Mouse (Mus musculus): Measurements from ENCODE around the gene Leng9. TPM values are rescaled to one million over a fixed set of nuclear protein-coding genes. Genes with fewer than 3 reads are reported as not detected.
"Not testable (repeated sequence)": the region's sequence is repeated elsewhere in the genome, so short reads cannot be mapped to it uniquely, and the experiment has no call there.

Leng9 gene
- polyA plus RNA-seq (2016; fragmentation: Nextera tagmentation; extraction: Ambion mirVana) = 2.3 and 2.5 TPM in 2 replicates

DNA sequence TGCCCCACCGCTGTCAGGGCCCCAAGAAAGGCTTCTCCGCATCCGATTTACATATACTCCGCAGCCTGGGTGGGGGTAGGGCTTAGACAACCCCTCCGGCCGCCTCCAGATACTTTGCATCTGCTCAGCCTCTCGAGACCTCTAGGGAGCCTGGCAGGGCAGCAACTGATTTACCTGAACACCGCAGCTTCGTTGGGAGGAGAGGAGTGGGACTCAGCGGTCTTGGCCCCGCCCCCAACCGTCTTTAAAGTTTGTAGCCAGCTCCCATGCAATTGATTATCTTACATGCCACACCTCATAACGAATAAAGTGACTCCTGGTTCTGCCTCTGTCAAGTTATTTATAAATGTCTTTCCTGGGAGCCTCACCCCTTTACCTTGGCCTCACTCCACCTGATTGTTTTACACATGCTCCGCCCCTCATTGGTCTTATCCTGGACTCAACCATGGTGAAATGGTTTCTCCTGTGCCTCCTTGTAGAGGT lies at the start of gene Leng9:
Leng9 (minus strand) TSS at position 316 of the 483 bp plus-strand sequence.
- peak; percentile 12; the same call in 1 of the 2 replicates for ATAC-seq (ENCODE audit: insufficient number of reproducible peaks, low FRiP score)
- WGBS = 3% methylated on average over 14 of the region's 14 CpGs
- Histone ChIP-seq H3K4me1 (replicated peaks) (peaks cover 29% of the 10 kb centered on the region), H3K4me3 (peak within 1 kb of the TSS; percentile 80), H3K27me3 (replicated peaks) (peaks cover 15% of the 10 kb centered on the region), H3K36me3 (peaks cover 41% of the 10 kb centered on the region), H3K9ac (peak within 1 kb of the TSS; percentile 81), H3K27ac (ENCODE audit: poor library complexity, severe bottlenecking) (peak within 1 kb of the TSS; percentile 93), H3K9me3 (replicated peaks) (no peaks in the 10 kb centered on the region), H3K4me2 (peak within 1 kb of the TSS; percentile 98)

DNA sequence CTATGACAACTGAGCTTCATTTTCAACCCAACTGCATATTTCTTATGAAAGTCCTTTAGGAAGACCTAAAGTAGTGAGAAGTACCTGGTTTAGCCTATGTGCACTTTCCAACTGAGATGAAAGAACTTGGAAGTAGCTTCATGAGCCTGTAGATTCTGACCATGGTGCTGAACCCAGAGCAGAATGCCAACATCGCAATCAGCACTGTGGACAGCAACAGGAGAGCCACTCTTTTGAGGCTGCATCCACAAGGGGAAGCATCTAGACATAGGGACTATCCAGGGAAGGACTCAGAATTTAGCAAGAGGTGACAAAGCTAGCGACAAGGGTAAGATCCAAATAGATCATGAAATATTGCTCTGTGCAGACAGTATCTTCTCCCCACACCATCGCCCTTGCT lies 28.3 kb upstream of the Leng9 start:
- no peak for ATAC-seq (ENCODE audit: insufficient number of reproducible peaks, low FRiP score)
- H3K27ac ChIP-seq (ENCODE audit: poor library complexity, severe bottlenecking) = no peak overlapping the region
- no peaks in the 10 kb centered on the region for H3K9me3 ChIP-seq (replicated peaks)
- 40% methylated on average over 3 of the region's 3 CpGs for WGBS
- H3K27me3 ChIP-seq (replicated peaks) = no peaks in the 10 kb centered on the region
- H3K4me1 ChIP-seq (replicated peaks) = no peaks in the 10 kb centered on the region
- no peak overlapping the region for H3K4me2 ChIP-seq
- H3K36me3 ChIP-seq = no peaks in the 10 kb centered on the region
- no peak overlapping the region for H3K9ac ChIP-seq
- H3K4me3 ChIP-seq = no peak overlapping the region

DNA sequence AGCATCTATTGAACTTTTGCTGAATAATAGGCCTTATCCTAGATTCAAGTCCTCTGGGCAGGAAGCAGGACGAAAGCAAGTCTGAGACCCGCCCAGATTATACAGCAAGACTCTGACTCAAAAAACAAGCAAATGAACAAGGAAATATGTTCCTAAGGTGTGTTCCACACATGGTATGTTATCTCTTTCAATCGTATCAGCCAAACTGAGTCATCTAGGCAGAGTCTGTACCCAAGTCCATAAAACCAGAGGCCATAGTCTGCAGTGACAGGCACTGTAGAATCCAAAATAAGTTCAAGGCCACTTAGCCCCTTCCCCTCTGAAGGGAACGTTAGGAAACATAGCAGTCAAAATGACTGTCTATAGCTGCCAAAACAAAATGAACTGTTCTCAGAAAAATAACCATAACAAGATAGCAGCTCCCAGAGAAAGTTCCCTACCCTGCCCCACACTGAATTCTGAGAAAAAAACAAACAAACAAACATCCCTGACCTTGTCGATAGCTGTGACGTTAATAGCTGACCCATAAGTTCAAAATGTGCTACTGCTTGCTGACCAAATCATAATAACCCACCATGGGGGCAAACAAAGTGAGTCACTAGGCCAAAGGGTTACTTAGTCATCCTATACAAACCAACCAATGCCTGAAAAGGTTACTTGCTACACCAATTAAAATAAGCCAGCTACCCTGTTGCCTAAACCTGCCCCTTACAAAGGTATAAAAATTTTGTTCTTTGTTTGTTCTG lies 20.2 kb upstream of the Leng9 start:
- Histone ChIP-seq H3K36me3 (no peaks in the 10 kb centered on the region), H3K4me1 (replicated peaks) (peaks cover 5% of the 10 kb centered on the region), H3K4me3 (no peak overlapping the region), H3K27me3 (replicated peaks) (no peaks in the 10 kb centered on the region), H3K9ac (no peak overlapping the region), H3K27ac (ENCODE audit: poor library complexity, severe bottlenecking) (no peak overlapping the region), H3K9me3 (replicated peaks) (no peaks in the 10 kb centered on the region; the same call in 1 of the 2 replicates), H3K4me2 (no peak overlapping the region)
- ATAC-seq (ENCODE audit: insufficient number of reproducible peaks, low FRiP score) = no peak
- 72% methylated on average over 6 of the region's 6 CpGs for WGBS

GRCm38 (mm10) chr7:4167098-4167497 lies 16.9 kb upstream of the Leng9 start:
- Histone ChIP-seq H3K27ac (ENCODE audit: poor library complexity, severe bottlenecking) (no peak overlapping the region), H3K36me3 (no peaks in the 10 kb centered on the region), H3K4me3 (no peak overlapping the region), H3K27me3 (replicated peaks) (no peaks in the 10 kb centered on the region), H3K9me3 (replicated peaks) (no peaks in the 10 kb centered on the region; the same call in 1 of the 2 replicates), H3K4me2 (no peak overlapping the region), H3K4me1 (replicated peaks) (peaks cover 16% of the 10 kb centered on the region), H3K9ac (no peak overlapping the region)
- no peak for ATAC-seq (ENCODE audit: insufficient number of reproducible peaks, low FRiP score)

- Histone ChIP-seq H3K36me3 (no peaks in the 10 kb centered on the region), H3K9ac (no peak overlapping the region), H3K4me1 (replicated peaks) (peaks cover 18% of the 10 kb centered on the region), H3K4me3 (peak overlapping the region; percentile 60), H3K27me3 (replicated peaks) (no peaks in the 10 kb centered on the region), H3K4me2 (peak overlapping the region; percentile 76), H3K27ac (ENCODE audit: poor library complexity, severe bottlenecking) (peak overlapping the region; percentile 86; the same call in 1 of the 2 replicates), H3K9me3 (replicated peaks) (no peaks in the 10 kb centered on the region)
- no peak for ATAC-seq (ENCODE audit: insufficient number of reproducible peaks, low FRiP score)
- WGBS = 12% methylated on average over 3 of the region's 3 CpGs
These were observed 15.1 kb upstream of the Leng9 start for GRCm38 (mm10) chr7:4165286-4165685.

DNA sequence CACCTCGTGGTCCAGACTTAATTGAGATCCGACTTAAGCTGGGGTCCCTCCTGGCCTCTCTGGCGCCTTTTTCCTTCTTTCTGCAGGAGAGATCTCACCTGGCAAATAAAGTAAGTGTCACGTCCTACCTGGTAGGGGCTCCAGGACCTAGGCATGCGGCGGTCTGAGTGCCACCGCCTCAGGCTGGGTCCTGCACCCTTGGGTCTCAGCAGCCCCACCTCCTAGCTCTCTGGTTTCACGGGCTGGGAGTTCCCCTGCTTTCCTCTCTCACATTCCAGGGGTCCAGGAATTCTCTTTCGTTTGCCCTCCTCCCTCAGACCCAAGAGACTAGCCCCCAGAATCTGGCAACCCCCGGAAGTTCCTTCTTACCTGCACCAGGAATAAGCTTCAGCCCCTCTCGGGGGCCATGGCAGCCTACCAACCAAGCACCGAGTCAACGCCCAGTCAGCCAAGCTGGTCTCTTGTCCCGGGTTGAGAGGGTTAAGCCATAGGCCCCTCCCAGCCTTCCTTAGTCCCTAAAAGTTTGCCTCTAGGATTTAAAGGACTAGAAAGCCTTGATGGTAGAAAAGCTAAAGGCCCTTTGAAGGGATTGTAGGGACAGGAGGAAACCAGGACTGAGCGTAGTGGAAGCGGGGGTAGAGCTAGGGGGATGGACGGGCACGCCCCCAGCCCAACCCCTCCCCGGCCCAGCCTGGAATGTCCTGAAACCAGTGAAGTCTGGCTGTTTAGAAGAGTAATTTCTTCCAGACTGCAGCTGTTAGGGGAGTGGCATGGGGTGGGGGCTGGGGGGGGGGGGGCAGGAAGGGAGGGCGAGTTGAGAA lies 14.1 kb upstream of the Leng9 start, which contains the start of gene Cdc42ep5:
Cdc42ep5 (minus strand) TSS at position 771 of the 821 bp plus-strand sequence.
- Histone ChIP-seq H3K4me2 (peak within 1 kb of the TSS; percentile 76), H3K4me1 (replicated peaks) (peaks cover 18% of the 10 kb centered on the region), H3K4me3 (peak within 1 kb of the TSS; percentile 60), H3K9me3 (replicated peaks) (no peaks in the 10 kb centered on the region), H3K36me3 (no peaks in the 10 kb centered on the region), H3K27ac (ENCODE audit: poor library complexity, severe bottlenecking) (peak within 1 kb of the TSS; percentile 86), H3K9ac (peak within 1 kb of the TSS; percentile 77), H3K27me3 (replicated peaks) (no peaks in the 10 kb centered on the region)
- WGBS = under 1% methylated on average over 19 of the region's 20 CpGs
- ATAC-seq (ENCODE audit: insufficient number of reproducible peaks, low FRiP score) = peak; percentile 91

DNA sequence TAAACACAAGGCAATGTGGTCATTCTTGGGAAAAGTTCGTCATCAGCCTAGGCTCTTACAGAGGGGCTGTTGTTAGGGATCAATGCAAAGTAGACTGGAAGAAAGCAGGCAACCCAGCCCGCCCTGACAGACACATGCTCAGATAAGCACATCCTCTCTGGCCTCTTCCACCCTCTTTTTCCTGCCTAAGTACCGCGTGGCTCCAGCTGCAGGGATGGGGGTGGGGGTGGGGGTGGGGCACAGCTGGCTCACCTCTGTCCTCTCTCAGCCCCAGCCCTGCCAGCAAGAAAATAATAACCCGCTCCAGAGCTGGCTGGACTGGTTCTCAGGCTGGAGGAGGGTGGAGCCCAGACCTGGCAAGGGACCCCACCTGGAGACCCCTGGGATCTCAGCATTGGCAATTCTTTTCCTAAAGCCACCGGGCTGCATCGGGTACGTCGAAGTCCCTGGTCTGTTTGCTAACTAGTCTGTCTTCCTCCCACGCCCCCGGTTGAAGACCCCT lies 13.4 kb upstream of the Leng9 start:
- Histone ChIP-seq H3K4me2 (peak overlapping the region; percentile 76), H3K9me3 (replicated peaks) (no peaks in the 10 kb centered on the region), H3K27me3 (replicated peaks) (no peaks in the 10 kb centered on the region), H3K9ac (peak overlapping the region; percentile 77), H3K36me3 (no peaks in the 10 kb centered on the region), H3K4me3 (peak overlapping the region; percentile 60), H3K27ac (ENCODE audit: poor library complexity, severe bottlenecking) (peak overlapping the region; percentile 86), H3K4me1 (replicated peaks) (peaks cover 18% of the 10 kb centered on the region)
- WGBS = 3% methylated on average over 11 of the region's 11 CpGs
- ATAC-seq (ENCODE audit: insufficient number of reproducible peaks, low FRiP score) = peak; percentile 71

- not testable (repeated sequence) for H3K9ac ChIP-seq; H3K27ac ChIP-seq (ENCODE audit: poor library complexity, severe bottlenecking); H3K4me3 ChIP-seq; H3K27me3 ChIP-seq (replicated peaks); H3K9me3 ChIP-seq (replicated peaks); ATAC-seq (ENCODE audit: insufficient number of reproducible peaks, low FRiP score); H3K36me3 ChIP-seq; H3K4me2 ChIP-seq
- 86% methylated on average over 4 of the region's 4 CpGs for WGBS
- peaks cover 15% of the 10 kb centered on the region for H3K4me1 ChIP-seq (replicated peaks)
These were observed 11.4 kb upstream of the Leng9 start for GRCm38 (mm10) chr7:4161596-4161995.

- Histone ChIP-seq H3K27ac (ENCODE audit: poor library complexity, severe bottlenecking) (no peak overlapping the region), H3K4me3 (no peak overlapping the region), H3K27me3 (replicated peaks) (peaks cover 15% of the 10 kb centered on the region), H3K4me2 (no peak overlapping the region), H3K4me1 (replicated peaks) (peaks cover 17% of the 10 kb centered on the region), H3K9ac (no peak overlapping the region), H3K9me3 (replicated peaks) (no peaks in the 10 kb centered on the region), H3K36me3 (peaks cover 7% of the 10 kb centered on the region)
- 49% methylated on average over 4 of the region's 4 CpGs for WGBS
- no peak for ATAC-seq (ENCODE audit: insufficient number of reproducible peaks, low FRiP score)
These were observed 4.8 kb upstream of the Leng9 start for GRCm38 (mm10) chr7:4154976-4155375.

DNA sequence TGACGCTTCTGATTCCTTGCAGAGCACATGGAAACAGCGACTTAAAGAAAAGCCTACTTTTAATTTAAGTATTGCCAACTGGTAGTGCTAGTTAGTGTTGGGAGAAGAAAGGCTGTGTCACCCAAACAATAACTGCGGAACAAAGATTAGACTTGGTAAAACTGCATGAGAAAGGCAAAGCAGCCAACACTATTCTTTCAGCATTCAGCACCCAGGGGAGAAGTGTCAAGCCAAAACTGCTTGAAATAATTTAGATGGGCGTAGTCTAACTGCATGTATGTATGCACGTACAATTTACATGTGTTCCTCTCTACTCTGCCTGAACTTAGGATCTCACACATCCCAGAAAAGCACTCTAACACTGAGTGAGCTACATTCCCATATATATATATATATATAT lies 4.2 kb upstream of the Leng9 start:
- WGBS = 68% methylated on average over 5 of the region's 5 CpGs

DNA sequence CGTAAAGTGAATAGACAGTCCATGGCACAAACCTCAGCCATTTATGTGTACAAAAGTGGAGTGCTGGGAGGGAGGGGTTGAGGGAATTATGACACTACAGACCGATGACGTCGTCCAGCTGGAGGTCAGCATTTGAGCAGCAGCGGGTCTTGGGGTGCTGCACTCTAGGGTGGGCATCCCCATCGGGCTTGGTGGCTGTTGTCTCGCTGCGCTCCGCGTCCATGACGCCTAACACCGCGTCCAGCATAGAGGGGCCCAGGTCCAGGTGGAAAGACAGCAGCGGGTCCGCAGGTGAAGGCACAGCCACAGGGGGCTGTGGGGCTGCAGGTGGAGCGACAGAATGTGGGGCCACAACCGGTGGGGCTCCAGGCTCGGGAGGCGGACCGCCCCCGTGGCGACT lies 1.1 kb upstream of the Leng9 start:
- peak overlapping the region; percentile 98 for H3K4me2 ChIP-seq
- H3K27ac ChIP-seq (ENCODE audit: poor library complexity, severe bottlenecking) = no peak overlapping the region
- H3K9me3 ChIP-seq (replicated peaks) = no peaks in the 10 kb centered on the region
- no peak for ATAC-seq (ENCODE audit: insufficient number of reproducible peaks, low FRiP score)
- H3K9ac ChIP-seq = no peak overlapping the region
- peaks cover 29% of the 10 kb centered on the region for H3K36me3 ChIP-seq
- H3K4me1 ChIP-seq (replicated peaks) = peaks cover 29% of the 10 kb centered on the region
- WGBS = 25% methylated on average over 22 of the region's 22 CpGs
- peak overlapping the region; percentile 80 for H3K4me3 ChIP-seq
- peaks cover 15% of the 10 kb centered on the region for H3K27me3 ChIP-seq (replicated peaks)

More for the DNA sequence above, 4.2 kb upstream of the Leng9 start:
- Histone ChIP-seq H3K4me2 (no peak overlapping the region), H3K36me3 (peaks cover 7% of the 10 kb centered on the region), H3K9me3 (replicated peaks) (no peaks in the 10 kb centered on the region), H3K4me3 (no peak overlapping the region), H3K9ac (no peak overlapping the region), H3K4me1 (replicated peaks) (peaks cover 19% of the 10 kb centered on the region), H3K27me3 (replicated peaks) (peaks cover 15% of the 10 kb centered on the region), H3K27ac (ENCODE audit: poor library complexity, severe bottlenecking) (no peak overlapping the region)
- ATAC-seq (ENCODE audit: insufficient number of reproducible peaks, low FRiP score) = no peak
